Mouse (Mus musculus) testis, adult 2 months (tissue): ENCODE results near the gene Dlg2. TPM values are rescaled to one million over a fixed set of nuclear protein-coding genes. Genes with fewer than 3 reads are reported as not detected.

Experiments used
- H3K27ac ChIP-seq: fragments of 200-500 bp; 2 replicates; pipeline ENCODE4 v1.5.1; 2012; ENCODE audit warnings: low read depth, low read length; ENCODE audit not compliant: control insufficient read depth, insufficient read depth
- H3K27me3 ChIP-seq: fragments of 200-500 bp; 2 replicates; pipeline ENCODE4 v1.6.1; 2012; ENCODE audit warnings: mild to moderate bottlenecking, low read length, moderate library complexity; ENCODE audit not compliant: control insufficient read depth, insufficient read depth
- H3K36me3 ChIP-seq: fragments of 200-500 bp; 2 replicates; pipeline ENCODE4 v1.6.1; 2012; ENCODE audit warnings: mild to moderate bottlenecking, low read length; ENCODE audit not compliant: control insufficient read depth, insufficient read depth
- H3K4me1 ChIP-seq: fragments of 200-500 bp; 2 replicates; pipeline ENCODE4 v1.6.1; 2012; ENCODE audit warnings: low read length; ENCODE audit not compliant: control insufficient read depth, insufficient read depth
- H3K4me3 ChIP-seq: fragments of 200-500 bp; 2 replicates; pipeline ENCODE4 v1.5.1; 2012; ENCODE audit warnings: low read depth, mild to moderate bottlenecking, low read length, moderate library complexity, mixed read lengths; ENCODE audit not compliant: control insufficient read depth
- CTCF ChIP-seq: fragments of 200-500 bp; IDR thresholded peaks from 2 replicates; pipeline ENCODE4 v1.5.1; 2012; ENCODE audit warnings: low read depth, mild to moderate bottlenecking, inconsistent platforms, low read length, moderate library complexity; ENCODE audit not compliant: control insufficient read depth, insufficient read depth, insufficient replicate concordance
- POLR2A ChIP-seq: fragments of 200-500 bp; IDR thresholded peaks from 2 replicates; pipeline ENCODE4 v1.6.1; 2012; ENCODE audit warnings: low read depth, mild to moderate bottlenecking, inconsistent platforms, low read length, moderate library complexity; ENCODE audit not compliant: control insufficient read depth
- polyA plus RNA-seq: library from polyadenylated mRNA; depleted of rRNA; stranded (reverse); fragments of >200 nt; gene quantifications from 2 replicates; pipeline ENCODE4 v1.2.3, GENCODE M21; 2012

Dlg2 gene
- polyA plus RNA-seq, 1 experiment: 13.3 TPM

GRCm38 (mm10) chr7:92428629-92429028 lies 1952.2 kb downstream of the Dlg2 start:
- H3K27ac ChIP-seq: no peak overlapping the region
- H3K36me3 ChIP-seq: no peaks in the 10 kb centered on the region
- no peaks in the 10 kb centered on the region for H3K4me1 ChIP-seq
- H3K4me3 ChIP-seq: no peak overlapping the region
- H3K27me3 ChIP-seq: no peaks in the 10 kb centered on the region
- TF ChIP-seq CTCF: no peak
- TF ChIP-seq POLR2A: no peak

DNA sequence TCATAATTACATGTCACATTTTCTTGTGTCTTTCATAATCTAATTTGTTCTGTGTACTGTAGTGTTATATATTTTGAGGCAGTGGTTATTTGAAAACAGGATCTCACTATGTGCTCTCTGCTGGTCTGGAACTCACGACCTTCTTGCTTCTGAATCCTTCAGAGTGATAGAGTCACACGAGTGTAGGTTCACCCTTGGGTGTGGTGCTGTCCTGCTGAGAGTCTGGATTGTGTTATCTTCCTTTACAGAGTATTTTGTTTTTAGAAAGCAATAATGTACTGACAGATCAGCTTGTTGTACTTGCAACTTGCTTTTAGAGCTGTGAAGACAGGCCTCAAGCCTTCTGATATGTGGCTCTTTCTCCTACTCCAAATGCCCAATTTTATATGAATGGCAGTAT lies 1953.8 kb downstream of the Dlg2 start:
- H3K27ac ChIP-seq: no peak overlapping the region
- H3K4me1 ChIP-seq: no peaks in the 10 kb centered on the region
- no peaks in the 10 kb centered on the region for H3K36me3 ChIP-seq
- H3K4me3 ChIP-seq: no peak overlapping the region
- TF ChIP-seq CTCF (no peak), POLR2A (no peak)
- H3K27me3 ChIP-seq: no peaks in the 10 kb centered on the region

- H3K27me3 ChIP-seq: no peaks in the 10 kb centered on the region
- H3K36me3 ChIP-seq: no peaks in the 10 kb centered on the region
- no peaks in the 10 kb centered on the region for H3K4me1 ChIP-seq
- H3K27ac ChIP-seq: no peak overlapping the region
- no peak for TF ChIP-seq CTCF
- TF ChIP-seq POLR2A: no peak
- no peak overlapping the region for H3K4me3 ChIP-seq
Observed at GRCm38 (mm10) chr7:92437168-92437567, 1960.7 kb downstream of the Dlg2 start.

DNA sequence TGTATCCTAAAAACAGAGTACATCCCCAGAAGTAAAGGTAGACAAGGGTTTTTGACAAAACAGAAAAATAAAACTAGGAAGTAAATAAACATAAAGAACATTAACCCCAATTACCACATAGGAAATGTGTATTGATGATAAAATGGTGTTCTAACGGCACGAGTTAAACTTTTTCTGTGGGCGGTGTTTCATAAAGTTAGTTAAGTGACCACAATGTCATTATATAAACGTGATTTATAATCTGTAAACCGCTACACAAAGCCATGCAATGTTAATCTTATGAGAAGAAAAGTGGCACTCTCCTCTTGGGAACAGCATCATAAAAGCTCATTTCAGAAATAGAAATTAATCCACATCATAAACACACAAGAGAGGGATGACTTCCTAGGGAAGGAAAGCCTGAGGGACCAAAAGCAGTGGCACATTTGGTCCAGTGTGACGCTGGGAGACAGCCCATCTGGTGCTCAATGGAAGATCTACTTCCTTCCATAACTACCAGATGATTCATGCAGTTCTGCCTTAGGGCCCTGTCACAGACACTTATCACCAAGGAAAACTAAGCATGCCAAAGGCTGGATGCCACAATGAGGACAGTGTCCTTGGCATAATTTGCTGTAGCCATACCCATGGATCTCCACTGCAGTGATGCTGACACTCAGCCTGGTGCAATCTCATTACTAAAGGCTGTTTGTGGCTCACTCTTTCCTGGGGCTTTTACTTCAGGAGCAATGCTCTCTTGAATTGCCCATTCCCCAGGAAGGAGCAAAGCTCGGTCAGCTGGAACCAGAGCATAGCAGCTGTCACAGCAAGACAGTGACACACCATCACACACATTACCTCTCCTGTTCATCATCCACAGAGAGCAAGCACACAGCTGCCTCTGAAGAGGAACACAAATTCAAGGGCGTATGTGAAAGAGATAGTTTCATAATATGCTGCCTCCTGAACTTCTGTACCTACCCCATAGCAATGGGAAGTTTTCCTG lies 1963.3 kb downstream of the Dlg2 start:
- Histone ChIP-seq H3K4me3 (no peak overlapping the region), H3K27me3 (no peaks in the 10 kb centered on the region), H3K36me3 (no peaks in the 10 kb centered on the region)

DNA sequence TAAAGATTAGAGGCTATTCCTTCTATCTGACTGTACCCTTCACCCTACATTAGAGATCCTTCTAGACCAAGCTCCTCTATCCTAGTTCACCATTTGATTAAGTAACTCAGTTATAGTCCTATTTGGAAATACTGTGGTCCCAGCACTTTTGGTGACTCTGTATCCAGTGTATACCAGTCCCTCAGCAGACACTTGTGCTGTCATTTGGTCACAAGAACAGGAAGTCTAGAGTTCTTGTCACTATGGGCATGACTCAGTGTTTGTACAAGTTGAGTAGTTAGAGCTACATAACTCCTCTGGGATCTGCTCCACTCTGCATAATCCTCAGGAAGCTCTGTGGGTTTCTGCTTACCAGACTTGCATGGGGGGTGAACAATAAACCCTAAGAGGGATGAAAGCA lies 1965.1 kb downstream of the Dlg2 start:
- no peaks in the 10 kb centered on the region for H3K36me3 ChIP-seq
- TF ChIP-seq POLR2A (no peak), CTCF (no peak)
- no peak overlapping the region for H3K27ac ChIP-seq
- no peaks in the 10 kb centered on the region for H3K4me1 ChIP-seq
- no peaks in the 10 kb centered on the region for H3K27me3 ChIP-seq
- no peak overlapping the region for H3K4me3 ChIP-seq

More for the DNA sequence above, 1963.3 kb downstream of the Dlg2 start:
- TF ChIP-seq POLR2A: no peak
- Histone ChIP-seq H3K27ac (no peak overlapping the region), H3K4me1 (no peaks in the 10 kb centered on the region)

GRCm38 (mm10) chr7:92442082-92442481 lies 1965.6 kb downstream of the Dlg2 start:
- Histone ChIP-seq H3K36me3 (no peaks in the 10 kb centered on the region), H3K4me1 (no peaks in the 10 kb centered on the region), H3K4me3 (no peak overlapping the region), H3K27ac (no peak overlapping the region), H3K27me3 (no peaks in the 10 kb centered on the region)
- TF ChIP-seq POLR2A (no peak), CTCF (no peak)

- Histone ChIP-seq H3K27me3 (no peaks in the 10 kb centered on the region), H3K4me1 (no peaks in the 10 kb centered on the region), H3K27ac (no peak overlapping the region), H3K36me3 (no peaks in the 10 kb centered on the region), H3K4me3 (no peak overlapping the region)
- TF ChIP-seq POLR2A: no peak
- TF ChIP-seq CTCF: no peak
Observed at GRCm38 (mm10) chr7:92447938-92448337, 1971.5 kb downstream of the Dlg2 start.
